Mouse (Mus musculus) heart, embryonic 11.5 days (tissue): ENCODE data around the gene Stx3. TPM values are rescaled to one million over a fixed set of nuclear protein-coding genes. Genes with fewer than 3 reads are reported as not detected.
A peak's percentile ranks its signal among the peaks of the same experiment; 100 is the strongest.

Source experiments
- ATAC-seq: fragments of 200-750 bp; cut with Nextera tagmentation; replicated peaks from 2 replicates; pipeline ENCODE4 v1.8.0; 2017; ENCODE audit warnings: moderate library complexity; ENCODE audit not compliant: insufficient number of reproducible peaks, low FRiP score, low TSS enrichment
- H3K27ac ChIP-seq: fragments of 300-500 bp; sonication (generic); 2 replicates; pipeline ENCODE4 v1.5.1; 2014; ENCODE audit warnings: mild to moderate bottlenecking, low read depth, low read length
- H3K27me3 ChIP-seq: fragments of 300-500 bp; sonication (generic); 2 replicates; pipeline ENCODE4 v1.6.1; 2014; ENCODE audit warnings: mild to moderate bottlenecking, low read length, mixed read lengths; ENCODE audit not compliant: control insufficient read depth, insufficient read depth
- H3K36me3 ChIP-seq: fragments of 300-500 bp; sonication (generic); 2 replicates; pipeline ENCODE4 v1.6.1; 2014; ENCODE audit warnings: mild to moderate bottlenecking, low read length, moderate library complexity, mixed read lengths; ENCODE audit not compliant: control insufficient read depth, insufficient read depth
- H3K4me1 ChIP-seq: fragments of 300-500 bp; sonication (generic); 2 replicates; pipeline ENCODE4 v1.6.1; 2014; ENCODE audit warnings: low read length; ENCODE audit not compliant: control insufficient read depth, insufficient read depth
- H3K4me2 ChIP-seq: fragments of 300-500 bp; sonication (generic); 2 replicates; pipeline ENCODE4 v1.6.1; 2014; ENCODE audit warnings: mild to moderate bottlenecking, moderate library complexity
- H3K4me3 ChIP-seq: fragments of 300-500 bp; sonication (generic); 2 replicates; pipeline ENCODE4 v1.5.1; 2014; ENCODE audit warnings: low read depth, low read length
- H3K9ac ChIP-seq: fragments of 300-500 bp; sonication (generic); 2 replicates; pipeline ENCODE4 v1.6.1; 2014; ENCODE audit warnings: mild to moderate bottlenecking, low read depth, low read length, moderate library complexity
- H3K9me3 ChIP-seq: fragments of 300-500 bp; sonication (generic); replicated peaks from 2 replicates; pipeline ENCODE4 v1.6.1; 2016; ENCODE audit warnings: low read length; ENCODE audit not compliant: control insufficient read depth
- WGBS: fragments of 180-500 bp; shearing (Covaris S2); extraction: QIAGEN DNeasy Blood & Tissue Kit; methylation state at CpG from one replicate; pipeline ENCODE4 v1.1.7; 2014; ENCODE audit not compliant: insufficient replicate concordance; 5-methylcytosine and 5-hydroxymethylcytosine counted together
- polyA plus RNA-seq: library from polyadenylated mRNA; unstranded; fragments of >200 nt; fragmentation: Nextera tagmentation; extraction: Ambion mirVana; gene quantifications from 2 replicates; pipeline ENCODE4 v1.2.1, GENCODE M21; 2014

Gene Stx3
- polyA plus RNA-seq, 1 experiment from 2014 or later = 8.3 TPM

GRCm38 (mm10) chr19:11813136-11813535 is 6.1 kb downstream of the Stx3 start:
- no peak for ATAC-seq
- no peaks in the 10 kb centered on the region; the same call in 1 of the 2 replicates for H3K4me1 ChIP-seq
- WGBS = 68% methylated on average over 4 of the region's 4 CpGs

GRCm38 (mm10) chr19:11811688-11812365 is 7.4 kb downstream of the Stx3 start:
- no peak overlapping the region for H3K27ac ChIP-seq
- no peaks in the 10 kb centered on the region for H3K27me3 ChIP-seq
- H3K4me3 ChIP-seq = no peak overlapping the region
- no peaks in the 10 kb centered on the region for H3K36me3 ChIP-seq
- peak; percentile 56 for ATAC-seq
- H3K4me1 ChIP-seq = no peaks in the 10 kb centered on the region; the same call in 1 of the 2 replicates
- H3K9me3 ChIP-seq = no peaks in the 10 kb centered on the region
- 35% methylated on average over 5 of the region's 5 CpGs for WGBS
- no peak overlapping the region for H3K9ac ChIP-seq
- H3K4me2 ChIP-seq = no peak overlapping the region

More at GRCm38 (mm10) chr19:11813136-11813535, 6.1 kb downstream of the Stx3 start:
- H3K4me3 ChIP-seq = no peak overlapping the region
- H3K9me3 ChIP-seq = no peaks in the 10 kb centered on the region
- no peak overlapping the region for H3K9ac ChIP-seq
- no peaks in the 10 kb centered on the region for H3K36me3 ChIP-seq
- no peaks in the 10 kb centered on the region; the same call in 1 of the 2 replicates for H3K27me3 ChIP-seq
- no peak overlapping the region for H3K4me2 ChIP-seq
- 0 out of 2 replicates have a peak overlapping the region, but pooled peaks have one; percentile 29 for H3K27ac ChIP-seq

DNA sequence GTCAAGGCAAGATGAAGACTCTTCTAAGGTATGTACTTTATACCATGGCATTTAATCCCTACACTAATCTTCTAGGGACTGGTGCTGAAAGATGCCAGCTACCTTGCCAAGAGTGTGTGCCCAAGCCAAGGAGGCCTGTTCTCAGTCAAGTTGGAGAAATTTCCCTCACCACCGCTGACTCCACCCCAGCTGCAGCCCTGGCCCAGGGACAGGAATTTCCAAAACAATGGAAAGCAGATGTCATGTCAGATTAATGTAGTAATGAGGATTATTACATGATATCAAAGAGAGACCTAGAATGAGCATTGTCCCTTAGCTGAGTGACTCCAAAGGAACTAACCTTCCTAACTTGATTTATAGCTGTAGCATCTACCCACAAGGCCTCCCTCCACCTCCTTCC is 8.3 kb downstream of the Stx3 start:
- H3K27me3 ChIP-seq = no peaks in the 10 kb centered on the region
- H3K4me3 ChIP-seq = no peak overlapping the region
- no peak overlapping the region for H3K4me2 ChIP-seq
- H3K36me3 ChIP-seq = no peaks in the 10 kb centered on the region
- WGBS = 72% methylated on average over 1 of the region's 1 CpGs
- no peak overlapping the region for H3K9ac ChIP-seq
- no peak for ATAC-seq
- no peaks in the 10 kb centered on the region; the same call in 1 of the 2 replicates for H3K4me1 ChIP-seq
- no peak overlapping the region for H3K27ac ChIP-seq
- no peaks in the 10 kb centered on the region for H3K9me3 ChIP-seq

DNA sequence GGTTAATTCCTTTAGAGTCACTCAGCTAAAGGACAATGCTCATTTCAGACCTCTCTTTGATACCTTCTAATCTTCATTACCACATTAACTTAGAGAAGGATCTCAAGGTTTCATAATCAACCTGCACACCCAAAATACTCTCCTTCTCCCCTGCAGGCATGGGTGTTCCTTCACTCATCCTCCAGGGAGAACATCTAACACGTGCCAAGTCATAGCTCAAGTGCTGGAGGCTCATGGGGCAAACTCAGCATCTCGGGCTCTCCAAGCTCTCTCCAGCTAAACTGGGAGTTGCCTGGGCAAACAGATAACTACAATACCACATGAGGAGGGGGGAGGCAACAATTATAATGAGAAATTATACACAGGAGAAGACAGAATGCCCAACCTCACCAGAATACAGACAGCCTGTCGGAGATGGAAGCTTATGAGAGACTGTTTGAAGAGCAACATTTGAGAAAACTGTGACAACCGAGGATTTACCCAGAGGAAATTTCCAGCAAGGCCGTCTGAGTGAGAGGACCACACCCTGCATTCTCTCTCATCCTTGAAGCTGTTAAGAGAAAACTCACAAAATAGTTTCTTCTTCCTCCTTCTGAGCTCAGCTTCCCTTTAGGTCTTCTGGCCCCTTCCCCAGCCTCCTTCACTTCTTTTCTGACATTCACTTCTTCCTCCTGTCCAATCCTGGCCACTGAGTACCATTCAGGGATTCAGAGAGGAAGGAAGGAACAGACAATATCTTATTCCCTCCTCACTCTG is 9.0 kb downstream of the Stx3 start:
- Histone ChIP-seq H3K9ac (no peak overlapping the region), H3K4me1 (no peaks in the 10 kb centered on the region; the same call in 1 of the 2 replicates), H3K4me2 (no peak overlapping the region), H3K27ac (no peak overlapping the region), H3K27me3 (no peaks in the 10 kb centered on the region), H3K9me3 (no peaks in the 10 kb centered on the region), H3K4me3 (no peak overlapping the region), H3K36me3 (no peaks in the 10 kb centered on the region)
- ATAC-seq = no peak
- WGBS = 62% methylated on average over 5 of the region's 5 CpGs

DNA sequence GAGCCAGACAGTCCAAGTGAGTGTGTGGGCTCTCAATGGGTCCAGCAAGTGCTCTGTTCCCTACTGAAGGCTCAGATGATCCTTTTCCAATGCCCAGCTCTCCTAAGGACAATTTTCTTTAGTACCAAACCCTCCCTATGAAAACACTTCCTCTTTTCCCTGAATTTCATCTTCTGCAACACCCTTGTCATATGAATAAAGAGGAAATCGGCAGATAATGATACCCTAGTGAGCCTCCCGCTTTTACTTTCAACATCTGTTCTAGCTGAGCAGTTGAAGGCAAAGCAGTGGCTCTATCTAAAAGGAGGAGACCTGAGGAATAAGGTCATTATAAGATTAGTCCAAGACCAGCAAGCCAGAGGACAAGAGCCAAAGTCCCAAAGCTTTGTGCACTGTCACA is 10.8 kb downstream of the Stx3 start:
- no peaks in the 10 kb centered on the region; the same call in 1 of the 2 replicates for H3K4me1 ChIP-seq
- WGBS = 82% methylated on average over 2 of the region's 2 CpGs
- ATAC-seq = no peak

DNA sequence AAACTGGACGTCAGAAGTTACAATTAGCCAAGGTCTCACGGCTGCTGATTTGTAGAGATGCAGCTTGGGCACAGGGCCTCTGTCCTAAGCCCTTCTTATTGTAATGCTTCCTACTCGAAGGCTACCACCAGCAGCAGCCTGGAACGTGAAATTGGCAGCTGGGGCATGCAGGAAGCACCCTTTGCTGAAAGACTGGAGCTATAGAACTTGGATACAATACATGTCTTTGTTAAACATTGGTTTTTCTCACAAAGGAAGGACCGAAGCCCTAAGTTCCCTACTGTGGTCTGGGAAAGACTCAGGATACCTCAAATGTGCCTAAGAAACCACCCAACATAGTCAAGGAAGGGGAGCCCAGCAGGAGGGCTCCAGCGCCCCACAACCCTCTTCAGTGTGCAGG is 11.4 kb downstream of the Stx3 start:
- Histone ChIP-seq H3K27me3 (no peaks in the 10 kb centered on the region), H3K4me2 (no peak overlapping the region)
- WGBS = 66% methylated on average over 6 of the region's 6 CpGs

More for the DNA sequence above, 10.8 kb downstream of the Stx3 start:
- H3K9me3 ChIP-seq = no peaks in the 10 kb centered on the region
- H3K36me3 ChIP-seq = no peaks in the 10 kb centered on the region
- H3K27me3 ChIP-seq = no peaks in the 10 kb centered on the region
- no peak overlapping the region for H3K4me3 ChIP-seq
- no peak overlapping the region for H3K9ac ChIP-seq
- no peak overlapping the region for H3K27ac ChIP-seq
- H3K4me2 ChIP-seq = no peak overlapping the region

DNA sequence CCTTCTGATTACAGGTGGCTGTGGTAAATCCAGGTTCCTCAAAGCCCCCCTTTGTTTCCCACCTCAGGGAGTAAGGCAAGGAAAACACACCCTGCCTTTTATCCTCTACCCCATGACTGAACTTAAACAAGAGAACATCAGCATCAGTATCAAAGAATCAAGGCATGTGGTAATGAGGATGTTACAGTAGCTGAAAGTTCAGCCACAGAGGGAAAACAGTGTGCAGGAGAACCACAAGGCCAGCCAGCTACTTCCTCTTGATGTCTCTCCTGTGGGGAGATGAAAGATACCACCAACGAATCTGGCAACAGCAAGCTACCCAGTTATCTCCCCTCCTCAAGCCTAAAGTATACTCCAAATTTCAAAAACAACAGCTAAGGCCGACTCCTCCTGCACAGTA is 12.0 kb downstream of the Stx3 start:
- no peak overlapping the region for H3K4me2 ChIP-seq
- no peak overlapping the region for H3K9ac ChIP-seq
- WGBS = 39% methylated on average over 2 of the region's 2 CpGs
- no peaks in the 10 kb centered on the region for H3K27me3 ChIP-seq
- no peaks in the 10 kb centered on the region for H3K9me3 ChIP-seq
- no peak overlapping the region for H3K27ac ChIP-seq
- ATAC-seq = no peak
- no peaks in the 10 kb centered on the region for H3K4me1 ChIP-seq
- no peaks in the 10 kb centered on the region for H3K36me3 ChIP-seq
- no peak overlapping the region for H3K4me3 ChIP-seq

More for the DNA sequence above, 11.4 kb downstream of the Stx3 start:
- no peak overlapping the region for H3K27ac ChIP-seq
- no peak overlapping the region for H3K4me3 ChIP-seq
- H3K9me3 ChIP-seq = no peaks in the 10 kb centered on the region
- H3K36me3 ChIP-seq = no peaks in the 10 kb centered on the region
- no peak for ATAC-seq
- no peak overlapping the region for H3K9ac ChIP-seq
- H3K4me1 ChIP-seq = no peaks in the 10 kb centered on the region

GRCm38 (mm10) chr19:11804423-11804822 is 14.8 kb downstream of the Stx3 start:
- 50% methylated on average over 1 of the region's 1 CpGs for WGBS
- Histone ChIP-seq H3K9ac (no peak overlapping the region), H3K4me3 (no peak overlapping the region), H3K4me2 (no peak overlapping the region), H3K4me1 (no peaks in the 10 kb centered on the region), H3K27me3 (no peaks in the 10 kb centered on the region), H3K36me3 (no peaks in the 10 kb centered on the region), H3K9me3 (no peaks in the 10 kb centered on the region), H3K27ac (no peak overlapping the region)
- no peak for ATAC-seq
